Mouse (Mus musculus) heart, postnatal 0 days (tissue): Measurements from ENCODE around the gene Vmn2r112. TPM values are rescaled to one million over a fixed set of nuclear protein-coding genes. Genes with fewer than 3 reads are reported as not detected.
"Not testable (repeated sequence)": the region's sequence is repeated elsewhere in the genome, so short reads cannot be mapped to it uniquely, and the experiment has no call there.

ENCODE experiments used
- ATAC-seq: fragments of 200-750 bp; cut with Nextera tagmentation; 2 replicates; pipeline ENCODE4 v1.8.0; 2017; ENCODE audit warnings: low read depth, moderate number of reproducible peaks, moderate library complexity; ENCODE audit not compliant: insufficient read depth
- DNase-seq: peaks from one replicate; pipeline ENCODE4 v3.0.0-alpha.2; 2016; ENCODE audit warnings: low spot score
- H3K27ac ChIP-seq: fragments of 300-500 bp; sonication (generic); 2 replicates; pipeline ENCODE4 v1.5.1; 2014; ENCODE audit warnings: low read depth, mild to moderate bottlenecking
- H3K27me3 ChIP-seq: fragments of 300-500 bp; sonication (generic); 2 replicates; pipeline ENCODE4 v1.6.1; 2014; ENCODE audit warnings: low read length, mixed read lengths; ENCODE audit not compliant: control insufficient read depth, insufficient read depth
- H3K36me3 ChIP-seq: fragments of 300-500 bp; sonication (generic); replicated peaks from 2 replicates; pipeline ENCODE4 v1.6.1; 2014; ENCODE audit warnings: low read length, mixed read lengths; ENCODE audit not compliant: control insufficient read depth, insufficient read depth
- H3K4me1 ChIP-seq: fragments of 300-500 bp; sonication (generic); 2 replicates; pipeline ENCODE4 v1.6.1; 2014; ENCODE audit warnings: antibody characterized with exemption; ENCODE audit not compliant: control insufficient read depth, insufficient read depth
- H3K4me2 ChIP-seq: fragments of 300-500 bp; sonication (generic); 2 replicates; pipeline ENCODE4 v1.6.1; 2014; ENCODE audit warnings: low read depth, mild to moderate bottlenecking, low read length, moderate library complexity
- H3K4me3 ChIP-seq: fragments of 300-500 bp; sonication (generic); 2 replicates; pipeline ENCODE4 v1.5.1; 2014; ENCODE audit warnings: low read depth, low read length
- H3K9ac ChIP-seq: fragments of 300-500 bp; sonication (generic); replicated peaks from 2 replicates; pipeline ENCODE4 v1.6.1; 2014; ENCODE audit warnings: low read depth, low read length, mixed read lengths
- H3K9me3 ChIP-seq: fragments of 300-500 bp; sonication (generic); replicated peaks from 2 replicates; pipeline ENCODE4 v1.6.1; 2016; ENCODE audit warnings: low read length; ENCODE audit not compliant: control insufficient read depth
- CTCF ChIP-seq: IDR thresholded peaks from 2 replicates; pipeline ENCODE4 v1.5.1; 2016; ENCODE audit warnings: antibody characterized with exemption, control low read depth, low read depth
- EP300 ChIP-seq: IDR thresholded peaks from 2 replicates; pipeline ENCODE4 v1.6.1; 2016; ENCODE audit warnings: antibody characterized with exemption, low read depth
- WGBS: fragments of 180-500 bp; shearing (Covaris S2); extraction: QIAGEN DNeasy Blood & Tissue Kit; methylation state at CpG from one replicate; pipeline ENCODE4 v1.1.7; 2014; 5-methylcytosine and 5-hydroxymethylcytosine counted together
- polyA plus RNA-seq: library from polyadenylated mRNA; unstranded; fragments of >200 nt; fragmentation: Nextera tagmentation; extraction: Ambion mirVana; gene quantifications from 2 replicates; pipeline ENCODE4 v1.2.1, GENCODE M21; 2015
- total RNA-seq: library from RNA; depleted of rRNA; stranded (reverse); fragments of >200 nt; gene quantifications from 2 replicates; pipeline ENCODE4 v1.2.3, GENCODE M21; 2014; ENCODE audit warnings: low replicate concordance; rRNA removed

Gene Vmn2r112
- total RNA-seq: not detected in 2 replicates
- polyA plus RNA-seq: not detected in 2 replicates

GRCm38 (mm10) chr17:22600651-22601050, at the start of gene Vmn2r112:
Vmn2r112 (plus strand) TSS chr17:22600951.
- DNase-seq, ATAC-seq, H3K9ac ChIP-seq, H3K4me2 ChIP-seq, H3K9me3 ChIP-seq, H3K4me1 ChIP-seq, H3K36me3 ChIP-seq, H3K4me3 ChIP-seq, H3K27me3 ChIP-seq, H3K27ac ChIP-seq: not testable (repeated sequence)

DNA sequence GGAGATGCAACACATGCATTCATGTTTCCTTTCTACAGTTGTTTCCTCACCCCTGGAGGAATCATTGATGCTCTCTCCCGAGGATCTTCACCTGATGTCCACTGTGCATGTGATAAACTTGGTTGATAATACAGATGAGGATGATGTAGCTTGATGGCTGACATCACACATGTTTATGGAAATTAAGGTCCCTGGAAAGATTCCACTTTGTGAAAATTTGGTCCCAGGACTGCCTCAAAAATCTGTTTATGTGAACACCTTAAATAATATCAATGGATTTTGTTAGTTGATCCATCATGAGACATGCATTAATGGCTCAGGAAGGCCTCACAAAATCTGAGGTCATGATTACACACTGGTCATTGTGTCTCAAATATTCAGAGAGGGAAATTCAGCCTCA, 27.4 kb upstream of the Vmn2r112 start, which contains the start of gene Vmn2r111:
TSS of gene Vmn2r111 (minus strand) at position 101 of the 400 bp plus-strand sequence.
- not testable (repeated sequence) for H3K27me3 ChIP-seq, H3K36me3 ChIP-seq, H3K4me3 ChIP-seq, H3K9ac ChIP-seq, DNase-seq, H3K9me3 ChIP-seq, H3K4me2 ChIP-seq, H3K27ac ChIP-seq, H3K4me1 ChIP-seq, ATAC-seq
- 32% methylated on average over 1 of the region's 1 CpGs for WGBS

DNA sequence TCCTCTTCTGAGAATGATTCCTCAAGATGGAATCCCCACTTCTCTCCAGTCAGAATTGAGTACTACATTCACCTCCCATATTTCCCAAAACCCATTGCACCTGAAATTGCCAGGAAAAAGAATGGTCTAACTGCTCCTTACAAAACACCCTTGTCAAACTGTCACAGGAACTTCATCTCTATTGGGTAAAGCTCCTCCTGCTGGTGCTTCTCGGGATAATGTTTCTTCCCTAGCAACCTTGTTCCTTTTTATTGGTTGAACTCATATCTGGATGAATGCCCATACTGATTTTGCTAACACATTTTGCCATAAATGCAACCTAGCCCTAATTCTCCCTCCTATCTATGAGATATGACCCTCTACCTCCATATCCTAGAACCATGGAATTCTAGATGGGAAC, 29.9 kb downstream of the Vmn2r112 start:
- TF ChIP-seq CTCF (no peak), EP300 (no peak)
- DNase-seq (no peak), ATAC-seq (no peak)
- Histone ChIP-seq H3K9me3 (no peaks in the 10 kb centered on the region), H3K9ac (no peak overlapping the region), H3K4me3 (no peak overlapping the region), H3K4me2 (no peak overlapping the region), H3K36me3 (no peaks in the 10 kb centered on the region), H3K4me1 (no peaks in the 10 kb centered on the region), H3K27me3 (no peaks in the 10 kb centered on the region), H3K27ac (no peak overlapping the region)
- WGBS: 65% methylated on average over 1 of the region's 1 CpGs

Other genes starting within 250 kb of the Vmn2r112 start
- gene Zfp944, start 239.6 kb upstream of the Vmn2r112 start, total RNA-seq: 2.0 and 3.0 TPM in 2 replicates
- gene Zfp944, start 239.6 kb upstream of the Vmn2r112 start, polyA plus RNA-seq: 6.8 and 7.4 TPM in 2 replicates
- 2.2 and 2.8 TPM in 2 replicates for gene Zfp758, start 239.5 kb upstream of the Vmn2r112 start, total RNA-seq
- gene Zfp758, start 239.5 kb upstream of the Vmn2r112 start, polyA plus RNA-seq: 6.4 and 6.8 TPM in 2 replicates
- gene Zfp946, start 176.7 kb upstream of the Vmn2r112 start, total RNA-seq: 1.0 and 1.2 TPM in 2 replicates
- gene Zfp946, start 176.7 kb upstream of the Vmn2r112 start, polyA plus RNA-seq: 4.2 and 4.4 TPM in 2 replicates
- gene Vmn2r111, start 27.5 kb upstream of the Vmn2r112 start, total RNA-seq: not detected in 2 replicates
- not detected in 2 replicates for gene Vmn2r111, start 27.5 kb upstream of the Vmn2r112 start, polyA plus RNA-seq